Mouse (Mus musculus) left cerebral cortex, postnatal 14 days (tissue): ENCODE measurements around the gene Dscam. TPM values are rescaled to one million over a fixed set of nuclear protein-coding genes. Genes with fewer than 3 reads are reported as not detected.
A peak's percentile ranks its signal among the peaks of the same experiment; 100 is the strongest.

Experiments
- DNase-seq, 2 experiments: peaks; one replicate each; pipeline ENCODE4 v3.0.0; 2021 to 2022; ENCODE audit warnings: low spot score in 2 of 2, mixed read lengths in 1 of 2
- intact Hi-C: fragments of 180-260 bp; cut with DNase I; formaldehyde crosslinking; loops from one replicate; pipeline ENCODE4 v1.15.1; 2025
- long read RNA-seq, 2 experiments: library from polyadenylated mRNA; stranded (forward); transcript quantifications; one replicate each; pipeline ENCODE4 v2.0.0; 2021
- total RNA-seq, 2 experiments: library from RNA; stranded (reverse); gene quantifications; 2 replicates each; pipeline ENCODE4 v1.2.3; 2021

Dscam gene
- total RNA-seq: 10 to 100 TPM; 42.4 to 48.2 TPM
- long read RNA-seq, experiment 1, partial matches to known transcripts: 14 of 19 reads
- long read RNA-seq, experiment 1, other reads (novel, unspliced or antisense): 5 of 19 reads
- long read RNA-seq, experiment 2, partial matches to known transcripts: 8 of 14 reads
- long read RNA-seq, experiment 2, other reads (novel, unspliced or antisense): 6 of 14 reads

DNA sequence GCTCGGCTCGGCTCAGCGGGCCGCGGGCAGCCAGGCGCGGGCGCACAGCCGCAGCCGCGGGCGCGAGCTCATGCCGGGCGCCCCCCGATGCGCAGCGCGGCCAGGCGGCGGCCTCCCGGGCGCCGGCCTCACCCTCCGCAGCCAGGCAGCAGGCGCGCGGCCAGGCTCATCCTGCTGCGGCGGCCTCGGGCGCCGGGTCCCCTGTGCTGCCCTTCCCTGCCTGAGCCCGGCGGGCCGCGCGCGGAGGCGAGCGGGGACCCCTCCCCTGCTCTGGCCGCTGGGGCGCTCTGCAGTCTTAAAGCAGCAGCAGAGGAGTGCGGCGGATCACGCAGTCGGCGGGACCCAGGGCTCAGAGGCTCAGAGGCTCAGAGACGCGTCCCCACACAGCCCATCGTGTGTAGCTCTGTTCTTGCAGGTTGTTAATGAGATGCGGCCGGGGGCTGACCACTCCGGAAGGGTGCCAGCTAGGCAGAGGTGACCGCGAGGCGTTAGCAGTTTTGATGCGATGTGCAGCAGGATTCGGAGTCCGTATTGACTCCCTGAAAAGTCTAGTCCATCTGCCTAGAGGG lies at the start of gene Dscam:
Gene Dscam (minus strand): TSS at position 240 of the 569 bp plus-strand sequence.
- DNase-seq: peak; percentile 47 to 54
- intact Hi-C loops: loop anchor here (5.0 kb wide), 2 partner anchors 102 to 122 kb away; no protein-coding TSS in a partner anchor

DNA sequence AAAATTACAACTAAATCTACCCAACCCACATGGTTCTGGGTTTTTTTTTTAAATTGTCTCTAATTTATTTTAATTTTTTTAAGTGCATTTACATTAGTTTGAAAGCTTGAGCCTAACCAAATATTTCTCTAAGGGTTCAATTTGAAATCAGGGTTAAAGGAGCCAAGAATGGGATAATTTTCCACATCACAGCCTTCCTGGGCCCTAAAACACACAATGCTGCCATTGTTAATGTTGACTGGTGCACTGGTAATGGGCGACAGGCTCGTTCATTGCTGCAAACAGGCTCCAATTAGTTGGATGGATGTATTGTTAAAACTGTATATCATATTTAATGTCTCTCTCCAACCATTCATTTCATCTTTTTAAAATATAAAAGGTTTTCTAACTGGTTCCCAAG lies 48.8 kb upstream of the Dscam start:
- DNase-seq: no peak
- intact Hi-C loops: no loop called here

DNA sequence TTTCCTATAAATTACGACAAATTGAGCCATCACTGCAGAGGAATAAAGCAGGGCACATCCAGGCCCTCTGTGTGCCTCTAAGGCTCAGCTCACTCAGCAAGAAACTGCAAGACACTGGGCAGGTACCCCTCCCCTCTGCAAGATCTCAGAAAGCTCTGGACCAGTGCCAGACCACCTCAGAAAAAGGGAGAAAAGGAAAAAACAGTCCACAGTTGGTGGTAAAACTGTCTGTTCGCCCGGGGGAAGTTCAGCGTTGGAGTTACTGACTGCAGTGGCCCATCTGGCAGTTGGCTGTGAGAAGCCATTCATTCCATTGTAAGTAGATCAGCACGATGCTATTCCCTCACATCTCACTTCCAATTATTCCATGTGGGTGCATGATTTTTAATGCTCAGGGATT lies 39.4 kb upstream of the Dscam start:
- intact Hi-C loops: no loop called here
- DNase-seq: peak; percentile 42 to 65

DNA sequence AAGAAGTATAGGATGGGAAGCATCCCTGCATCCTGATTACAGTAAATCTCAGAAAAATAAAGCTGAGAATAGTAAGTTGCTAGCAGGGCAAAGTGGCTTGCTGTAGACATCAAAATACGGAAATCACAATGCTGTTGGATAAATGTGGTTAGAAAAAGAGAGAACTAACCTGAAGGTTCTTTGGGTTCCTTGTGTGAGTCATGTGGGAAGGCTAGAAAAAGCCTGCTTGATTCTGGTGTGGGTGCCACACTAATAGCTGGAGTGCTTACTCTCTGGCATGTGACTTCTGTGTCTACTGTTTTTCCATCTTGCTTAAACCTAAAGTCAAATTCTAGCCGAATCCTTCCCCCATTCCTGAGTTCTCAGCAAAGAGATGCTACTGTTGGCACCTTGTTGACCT lies 37.7 kb upstream of the Dscam start:
- no peak for DNase-seq
- intact Hi-C loops: no loop called here

DNA sequence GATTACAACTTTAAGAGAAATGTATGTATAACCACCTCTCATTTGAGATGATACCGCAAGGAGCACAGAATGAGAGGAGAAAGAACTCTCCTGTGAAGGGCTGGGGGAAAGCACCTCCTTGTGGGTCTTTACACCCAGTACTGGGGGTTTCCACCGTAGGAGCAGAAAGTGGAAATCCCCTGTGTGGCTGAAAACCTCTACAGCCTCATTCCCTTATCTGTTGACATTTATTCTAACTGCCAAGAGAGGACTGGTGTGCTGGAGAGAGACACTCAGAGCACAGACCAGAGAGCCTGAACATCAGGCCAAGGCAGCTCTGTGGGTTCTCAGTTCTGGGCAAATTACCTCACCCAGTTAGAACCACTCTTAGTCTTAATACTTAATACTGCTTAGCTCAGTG lies 33.5 kb upstream of the Dscam start:
- DNase-seq: no peak
- intact Hi-C loops: no loop called here

DNA sequence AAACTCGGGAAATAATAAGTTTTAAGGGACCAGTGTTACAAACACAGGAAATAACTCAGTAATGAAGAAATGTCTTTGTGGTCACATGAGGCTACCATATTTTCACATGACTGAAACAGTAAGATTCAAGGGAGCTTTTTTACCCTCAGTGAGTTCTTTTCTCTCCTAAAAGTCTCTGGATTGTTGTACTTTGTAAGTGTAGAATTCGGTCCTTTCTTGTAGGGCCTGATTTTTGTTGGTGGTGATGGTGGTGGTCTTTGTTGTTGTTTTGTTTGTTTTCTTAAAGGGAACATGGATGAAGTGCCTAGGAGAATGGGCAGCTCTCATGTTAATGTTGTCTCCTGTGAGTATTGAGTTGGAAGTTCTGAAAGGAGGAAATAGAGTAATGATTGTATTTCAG lies 33.0 kb upstream of the Dscam start:
- DNase-seq: no peak

DNA sequence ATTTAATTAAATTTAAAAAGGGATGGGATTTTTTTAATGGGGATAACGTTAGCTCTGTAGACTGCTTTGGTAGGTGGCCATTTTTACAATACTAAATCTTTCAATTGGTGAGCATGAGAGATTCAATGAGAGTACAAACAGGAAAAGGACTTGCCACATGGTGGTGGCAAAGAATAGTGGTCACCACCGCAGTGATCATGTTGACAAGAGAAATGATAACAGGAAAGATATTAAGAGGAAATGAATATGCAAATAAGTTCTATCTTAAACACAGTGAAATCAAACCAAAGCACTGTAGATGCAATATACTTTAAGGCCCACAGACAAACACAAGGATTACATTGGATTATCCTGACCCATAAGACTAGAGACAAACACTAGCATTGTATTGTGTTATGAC lies 24.1 kb upstream of the Dscam start:
- intact Hi-C loops: no loop called here
- no peak for DNase-seq

More for the DNA sequence above, 33.0 kb upstream of the Dscam start:
- intact Hi-C loops: no loop called here

DNA sequence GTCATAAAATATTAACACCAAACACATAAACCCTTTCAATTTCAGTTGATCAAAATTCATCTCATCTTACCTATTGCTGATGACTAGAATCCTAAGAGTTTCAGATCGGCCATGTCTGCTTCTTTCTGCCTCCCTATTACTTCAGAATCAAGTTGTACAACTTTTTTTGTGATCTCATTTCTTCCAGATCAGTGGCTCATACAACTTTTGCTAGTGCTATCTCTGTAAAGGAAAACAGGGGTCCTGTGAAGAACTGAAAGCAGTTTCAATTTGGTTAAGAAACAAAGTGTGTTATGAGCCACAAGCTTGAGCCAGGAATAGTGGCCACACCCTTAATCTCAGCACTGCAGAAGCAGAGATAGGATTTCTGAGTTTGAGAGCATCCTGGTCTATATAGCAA lies 23.6 kb upstream of the Dscam start:
- no peak for DNase-seq
- intact Hi-C loops: no loop called here

DNA sequence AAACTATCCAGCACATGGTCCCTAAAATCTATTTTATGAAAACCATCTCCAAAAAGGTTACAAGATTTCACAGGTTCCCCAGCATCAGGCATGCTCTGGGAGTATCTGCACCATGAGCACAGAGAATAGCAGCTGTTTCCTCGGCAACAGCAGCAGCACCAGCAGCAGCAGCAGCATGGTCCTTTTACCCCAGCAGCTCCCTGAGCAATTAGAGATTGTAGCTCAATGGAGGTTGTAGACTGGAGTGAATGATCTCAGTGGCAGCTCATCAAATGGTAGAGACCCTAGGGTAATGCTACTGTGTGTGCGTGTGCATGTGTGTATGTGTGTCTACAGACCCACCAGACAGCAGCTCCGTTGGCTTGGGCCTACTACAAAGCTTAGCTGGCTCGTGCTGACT lies 21.7 kb upstream of the Dscam start:
- intact Hi-C loops: no loop called here
- DNase-seq: no peak

DNA sequence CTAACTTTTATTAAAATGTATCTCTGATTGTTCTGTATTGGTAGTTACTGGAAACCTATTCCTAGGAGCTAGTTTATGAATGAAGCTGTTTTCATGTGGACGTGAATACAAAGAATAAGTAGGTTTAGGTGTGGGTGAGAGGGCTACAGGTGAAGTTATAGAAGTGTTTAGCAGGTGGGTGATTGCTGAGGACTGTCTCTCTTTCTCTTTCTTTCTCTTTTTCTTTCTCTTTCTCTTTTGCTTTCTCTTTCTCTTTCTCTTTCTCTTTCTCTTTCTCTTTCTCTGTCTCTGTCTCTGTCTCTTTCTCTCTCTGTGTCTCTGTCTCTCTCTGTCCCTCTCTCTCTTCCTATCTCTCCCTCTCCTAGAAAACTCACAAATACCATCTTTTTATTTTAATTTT lies 20.1 kb upstream of the Dscam start:
- DNase-seq: no peak
- intact Hi-C loops: no loop called here

DNA sequence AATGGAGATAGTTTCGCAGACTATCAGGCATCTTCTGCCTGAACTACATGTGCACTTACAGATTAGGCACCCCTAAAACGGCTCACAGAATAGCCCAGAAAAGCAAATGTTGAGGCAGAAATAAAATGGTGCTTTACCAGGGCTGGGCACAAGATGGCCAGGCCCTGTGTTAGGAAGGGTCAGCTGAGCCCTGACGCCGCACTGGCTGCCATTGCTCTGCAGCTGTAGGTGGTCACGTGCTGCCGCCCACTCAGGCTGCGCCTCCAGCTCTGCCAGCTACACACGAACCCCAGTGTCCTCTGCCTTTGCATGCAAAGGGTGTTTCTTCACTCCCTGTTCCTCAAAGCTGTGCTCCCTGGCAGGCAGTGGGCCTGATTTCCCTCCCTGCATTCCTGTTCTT lies 948 bp upstream of the Dscam start:
- intact Hi-C loops: loop anchor here (5.0 kb wide), 2 partner anchors 101 to 121 kb away; no protein-coding TSS in a partner anchor
- peak; percentile 69 to 91 for DNase-seq

DNA sequence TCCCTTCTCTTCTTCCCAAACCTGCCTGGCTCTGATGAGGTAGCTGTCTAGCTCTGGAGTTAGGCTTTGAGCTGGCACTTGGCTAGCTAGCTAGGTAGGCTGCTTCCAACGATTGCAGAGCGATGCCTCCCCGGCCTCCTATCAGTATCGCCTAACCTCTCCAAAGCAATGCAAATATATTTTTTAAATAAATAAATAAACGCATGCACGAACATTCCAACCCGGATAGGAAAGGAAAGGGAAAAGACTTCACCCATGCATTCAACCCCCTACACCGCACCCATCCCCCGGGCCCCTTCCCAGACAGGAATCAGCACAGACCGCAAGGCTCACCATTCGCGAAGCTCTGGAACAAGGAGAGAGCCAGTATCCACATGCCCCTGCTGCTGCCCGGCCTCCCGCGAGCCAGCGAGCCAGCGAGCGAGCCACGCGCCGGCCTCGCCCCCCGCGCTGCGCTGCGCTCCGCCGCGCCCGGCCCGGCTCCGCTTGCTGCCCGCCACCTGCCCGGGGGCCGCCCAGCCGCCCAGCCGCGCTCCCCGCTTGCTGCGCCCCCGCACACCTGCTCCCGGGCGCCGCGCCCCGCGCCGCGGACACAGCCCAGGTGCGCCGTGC lies 545 bp downstream of the Dscam start:
- DNase-seq: peak; percentile 34 to 52
- intact Hi-C loops: loop anchor here (5.0 kb wide), 3 partner anchors 102 to 158 kb away; no protein-coding TSS in a partner anchor

DNA sequence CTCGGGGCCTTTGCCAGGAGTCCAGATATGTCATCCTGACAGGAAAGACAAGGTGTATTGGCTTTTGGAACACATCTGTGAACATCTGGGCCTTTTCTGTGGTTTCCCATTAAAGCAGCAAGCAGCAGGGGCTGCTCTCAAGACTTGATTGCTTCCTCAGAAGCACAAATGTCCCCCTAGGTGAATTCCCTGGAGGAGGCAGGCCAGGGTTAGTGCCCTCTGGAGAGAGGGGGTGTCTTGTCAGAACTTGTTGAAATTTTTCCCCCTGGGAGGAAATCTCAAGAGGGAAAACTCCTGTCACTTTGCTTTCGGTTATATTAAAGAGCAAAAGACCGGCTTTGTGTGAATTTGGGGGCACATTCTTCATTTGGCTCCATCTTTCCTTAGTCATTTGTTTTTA lies 1.9 kb downstream of the Dscam start:
- intact Hi-C loops: loop anchor here (1.0 to 5.0 kb wide), 2 partner anchors 41 to 156 kb away; no protein-coding TSS in a partner anchor
- no peak for DNase-seq

DNA sequence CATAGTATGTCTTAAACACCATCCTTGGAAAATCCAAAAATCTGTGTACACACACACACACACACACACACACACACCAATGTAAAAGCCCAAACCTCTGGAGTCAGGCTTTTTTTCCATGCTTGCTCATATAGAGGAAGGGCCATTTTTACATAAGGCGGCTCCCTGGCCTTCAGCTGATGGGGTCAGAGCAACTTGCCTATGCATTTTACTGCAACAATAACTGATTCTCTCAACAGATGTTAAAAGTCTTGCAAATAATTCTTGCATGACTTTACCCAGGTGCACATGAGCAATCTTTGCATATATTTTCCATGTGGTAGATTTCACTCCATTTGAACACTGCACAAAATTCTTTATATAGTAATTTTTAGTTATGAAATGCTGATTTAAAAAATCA lies 2.5 kb downstream of the Dscam start:
- DNase-seq: no peak
- intact Hi-C loops: loop anchor here (1.0 to 5.0 kb wide), 2 partner anchors 41 to 156 kb away; no protein-coding TSS in a partner anchor

DNA sequence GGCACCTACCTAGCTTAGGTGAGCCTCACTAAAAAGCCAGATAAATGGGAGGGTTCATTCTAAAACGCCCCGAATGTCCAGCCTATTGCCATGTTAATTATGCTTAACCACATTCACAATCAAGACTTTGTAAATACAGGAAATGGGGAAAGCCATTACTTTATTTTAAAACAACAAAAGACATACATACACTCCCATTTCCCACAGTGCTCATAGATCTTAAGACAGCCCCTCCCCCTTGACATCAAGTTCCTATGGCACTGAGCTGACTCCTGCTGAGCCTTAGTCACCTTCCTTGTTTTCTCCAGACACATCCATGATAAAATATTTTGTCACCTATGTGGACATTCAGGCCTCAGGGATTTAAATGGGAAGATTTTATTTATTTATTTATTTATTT lies 4.4 kb downstream of the Dscam start:
- intact Hi-C loops: loop anchor here (5.0 kb wide), 1 partner anchor 154 kb away; no protein-coding TSS in a partner anchor
- no peak for DNase-seq

DNA sequence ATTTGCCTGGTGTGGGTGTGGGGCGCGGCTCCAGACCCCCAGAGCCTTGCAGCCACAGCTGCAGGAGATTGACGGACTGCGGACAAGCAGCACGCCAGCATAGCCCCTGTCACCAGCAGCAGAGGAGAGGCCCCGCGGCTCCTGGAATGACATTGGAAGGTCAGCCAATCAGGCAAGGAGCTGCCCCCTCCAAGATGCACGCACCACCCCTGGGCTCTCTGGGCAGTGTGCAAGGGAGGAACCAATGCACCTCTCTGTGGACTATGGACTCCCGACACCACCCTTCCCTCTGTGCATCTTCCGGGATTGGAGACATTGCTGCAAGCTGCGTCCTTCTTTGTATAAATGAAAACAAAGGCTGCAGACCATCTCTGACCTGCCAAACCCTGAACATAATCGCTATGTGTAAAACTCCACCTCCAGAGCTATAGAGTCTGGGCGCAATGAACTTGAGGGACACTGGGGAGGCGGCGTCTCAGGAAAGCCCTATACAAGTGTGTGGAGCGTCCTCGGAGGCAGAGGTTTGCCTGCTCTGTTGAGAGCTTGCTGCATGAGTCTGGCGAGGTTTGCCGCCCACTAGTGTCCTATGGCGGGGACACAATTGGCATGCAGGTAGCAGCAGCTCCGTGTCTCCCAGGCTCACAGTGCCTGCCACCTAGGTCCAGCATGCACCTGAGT lies 5.0 kb downstream of the Dscam start:
- intact Hi-C loops: loop anchor here (2.0 to 5.0 kb wide), 2 partner anchors 153 to 269 kb away; no protein-coding TSS in a partner anchor
- peak; percentile 72 to 75 for DNase-seq

DNA sequence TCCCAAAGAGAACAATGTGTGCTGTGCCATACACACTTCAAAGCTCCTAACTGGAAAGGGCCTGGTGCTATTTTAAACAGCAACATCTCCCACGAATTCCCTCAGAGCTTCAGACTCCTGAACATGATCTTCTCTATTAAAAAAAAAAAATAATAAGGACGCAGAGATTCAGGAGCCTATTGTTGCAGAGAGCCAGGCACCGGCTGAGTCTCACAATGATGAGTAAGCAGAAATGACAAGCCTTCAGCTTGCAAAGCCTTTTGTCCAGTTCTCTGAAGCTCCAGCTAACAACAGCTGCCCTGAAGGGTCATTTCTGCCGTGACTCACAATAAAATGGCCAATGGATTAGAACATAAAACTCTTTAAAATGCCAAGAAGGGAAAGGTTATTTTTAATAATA lies 12.3 kb downstream of the Dscam start:
- DNase-seq: no peak
- intact Hi-C loops: no loop called here

DNA sequence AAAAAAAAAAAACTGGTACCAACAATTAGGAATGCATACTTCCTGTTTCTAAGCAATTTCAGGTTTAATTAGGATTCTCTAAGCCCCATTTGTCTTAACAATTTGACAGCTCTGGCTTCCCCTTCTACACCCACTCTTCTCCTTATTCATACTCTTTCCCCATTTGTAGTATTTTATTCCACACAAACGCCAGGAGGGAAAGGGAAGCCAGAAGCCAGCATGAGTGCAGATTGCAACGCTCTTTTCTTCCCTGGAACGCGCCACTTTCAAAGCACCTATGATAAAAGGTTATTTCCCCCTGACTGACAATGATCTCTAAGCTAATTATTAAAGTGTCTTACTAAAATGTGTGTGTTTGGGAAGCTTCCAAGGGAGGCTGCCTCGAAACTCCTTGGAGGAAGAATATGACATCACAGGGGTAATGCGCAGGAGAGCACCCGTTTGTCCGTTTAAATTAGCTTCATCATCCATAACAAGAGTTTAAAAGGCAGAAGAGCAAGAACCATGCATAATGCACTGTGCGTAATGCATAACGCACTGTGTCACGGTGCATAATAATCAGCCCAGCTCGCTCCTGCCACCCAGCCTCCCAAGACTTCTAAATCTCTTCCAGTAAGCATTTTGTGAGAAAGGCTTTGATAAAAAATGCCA lies 25.9 kb downstream of the Dscam start:
- DNase-seq: no peak
- intact Hi-C loops: no loop called here

DNA sequence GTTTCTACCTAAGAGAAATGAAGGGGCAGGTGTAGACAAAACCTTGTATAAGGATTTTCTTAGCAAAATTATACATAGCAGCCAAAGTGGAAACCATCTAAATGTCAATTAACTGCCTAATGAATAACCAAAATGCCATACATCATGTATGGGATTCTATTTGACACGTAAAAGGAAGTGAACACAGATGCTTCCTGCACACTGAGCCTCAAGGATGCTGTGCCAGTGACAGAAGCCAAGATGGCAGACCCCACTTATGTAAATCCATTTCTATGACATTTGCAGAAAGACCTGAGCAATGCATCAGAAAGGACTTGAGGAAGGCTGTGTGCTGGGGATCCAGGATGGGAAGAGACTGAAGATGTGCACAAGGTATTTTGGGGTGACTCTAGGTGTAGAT lies 28.6 kb downstream of the Dscam start:
- intact Hi-C loops: no loop called here
- no peak for DNase-seq
